Mouse (Mus musculus) MEL (cell line): ENCODE measurements at regions not wholly inside any gene's neighbourhood (a gene's known extent, or its start where the extent isn't known, plus 50 kb on each side); places are given as distances from the start of the nearest gene placed in this dataset.

Experiments
- CTCF ChIP-seq, 3 experiments: IDR thresholded peaks in 2 of 3; conservative IDR thresholded peaks in 1 of 3; 2 replicates each; pipeline ENCODE4 v1.5.1; 2011 to 2012; ENCODE audit warnings: low read length in 3 of 3, low read depth in 2 of 3, mild to moderate bottlenecking in 2 of 3, improper control_type of control experiment in 1 of 3, inconsistent platforms in 1 of 3, mixed read lengths in 1 of 3, moderate library complexity in 1 of 3; ENCODE audit not compliant: control insufficient read depth in 1 of 3, insufficient read depth in 1 of 3, poor library complexity in 1 of 3, severe bottlenecking in 1 of 3
- ETS1 ChIP-seq: IDR thresholded peaks from 2 replicates; pipeline ENCODE4 v1.6.1; 2012; ENCODE audit warnings: low read depth, mild to moderate bottlenecking, inconsistent platforms, low read length, improper control_type of control experiment, moderate library complexity
- NELFE ChIP-seq: IDR thresholded peaks from 2 replicates; pipeline ENCODE4 v1.6.1; 2011; ENCODE audit warnings: low read depth, low read length, improper control_type of control experiment
- POLR2A ChIP-seq, 2 experiments: IDR thresholded peaks; 2 replicates each; pipeline ENCODE4 v1.6.1; 2011 to 2012; ENCODE audit warnings: low read length in 2 of 2, mild to moderate bottlenecking in 2 of 2, control low read depth in 1 of 2, improper control_type of control experiment in 1 of 2, low read depth in 1 of 2, moderate library complexity in 1 of 2; ENCODE audit not compliant: control insufficient read depth in 1 of 2, insufficient read depth in 1 of 2, poor library complexity in 1 of 2
- RAD21 ChIP-seq: IDR thresholded peaks from 2 replicates; pipeline ENCODE4 v1.6.1; 2011; ENCODE audit warnings: mild to moderate bottlenecking, low read depth, low read length, improper control_type of control experiment
- USF2 ChIP-seq, 2 experiments: IDR thresholded peaks; 2 replicates each; pipeline ENCODE4 v1.6.1; 2011 to 2012; ENCODE audit warnings: improper control_type of control experiment in 2 of 2, low read length in 2 of 2, borderline replicate concordance in 1 of 2, inconsistent platforms in 1 of 2, low read depth in 1 of 2, mild to moderate bottlenecking in 1 of 2; ENCODE audit not compliant: insufficient read depth in 1 of 2

GRCm38 (mm10) chr1:157046760-157047182 is 61.7 kb downstream of the Tex35 start:
- TF ChIP-seq POLR2A (IDR thresholded peaks at IDR 0.05; ENCODE audit: control insufficient read depth in 1 of 2, insufficient read depth in 1 of 2, low read depth in 1 of 2, low read length in 2 of 2, poor library complexity in 1 of 2) (no peak), RAD21 (no peak), NELFE (no peak), CTCF (IDR thresholded peaks at IDR 0.05 in 2 of 3, conservative IDR thresholded peaks at IDR 0.05 in 1 of 3; ENCODE audit: control insufficient read depth in 1 of 3, insufficient read depth in 1 of 3, low read depth in 2 of 3, low read length in 3 of 3, poor library complexity in 1 of 3, severe bottlenecking in 1 of 3) (no peak), ETS1 (no peak), USF2 (IDR thresholded peaks at IDR 0.05; ENCODE audit: borderline replicate concordance in 1 of 2, insufficient read depth in 1 of 2, low read depth in 1 of 2, low read length in 2 of 2) (no peak)
